Mouse (Mus musculus): ENCODE results near the gene A930002H24Rik.
"Not testable (repeated sequence)": the region's sequence is repeated elsewhere in the genome, so short reads cannot be mapped to it uniquely, and the experiment has no call there.

The A930002H24Rik gene

DNA sequence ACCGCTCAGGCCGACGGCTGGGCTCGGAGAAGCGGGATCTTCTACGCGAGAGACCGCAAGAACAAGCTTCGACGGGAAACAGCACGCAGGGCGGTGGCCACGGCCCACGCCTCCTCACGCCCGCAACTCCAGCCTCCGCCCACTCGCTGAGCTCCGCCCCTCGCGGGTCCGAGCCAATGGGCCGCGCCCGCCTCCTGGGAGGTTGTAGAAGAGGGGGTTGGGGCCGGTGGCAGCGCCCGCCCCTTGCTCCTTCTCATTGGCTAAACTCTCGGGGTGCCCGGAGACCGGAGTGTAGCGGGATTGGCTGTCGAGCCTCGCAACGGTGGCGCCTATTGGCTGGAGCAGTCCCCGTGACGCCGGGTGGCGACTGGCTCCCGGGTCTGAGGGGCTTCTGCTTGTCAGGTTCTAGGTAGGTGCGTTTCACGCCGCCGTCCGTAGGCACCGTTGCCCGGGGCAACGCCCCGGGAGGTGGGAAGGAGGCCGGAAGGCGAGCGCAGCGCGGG lies at the start of gene A930002H24Rik:
Gene A930002H24Rik (minus strand): TSS at position 145 of the 503 bp plus-strand sequence.
- DNase-seq = peak; percentile 99 to 100

DNA sequence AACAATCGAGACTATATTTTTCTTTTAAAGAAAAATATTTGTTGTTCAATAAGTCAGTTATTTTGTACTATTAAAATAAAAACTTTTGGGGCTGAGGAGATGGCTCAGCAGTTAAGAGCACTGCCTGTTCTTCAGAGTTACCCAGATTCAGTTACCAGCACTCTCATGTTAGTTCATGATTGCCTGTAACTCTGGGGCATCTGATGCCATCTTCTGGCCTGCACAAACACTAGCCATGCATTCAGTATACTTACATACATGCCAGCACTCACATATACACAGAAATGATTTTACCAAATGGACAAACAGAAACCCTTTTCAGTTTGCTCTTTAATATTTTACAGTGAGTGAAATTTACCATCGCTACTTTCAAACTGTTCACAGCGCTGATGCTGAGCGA lies 45.7 kb upstream of the A930002H24Rik start:
- no peak for DNase-seq

DNA sequence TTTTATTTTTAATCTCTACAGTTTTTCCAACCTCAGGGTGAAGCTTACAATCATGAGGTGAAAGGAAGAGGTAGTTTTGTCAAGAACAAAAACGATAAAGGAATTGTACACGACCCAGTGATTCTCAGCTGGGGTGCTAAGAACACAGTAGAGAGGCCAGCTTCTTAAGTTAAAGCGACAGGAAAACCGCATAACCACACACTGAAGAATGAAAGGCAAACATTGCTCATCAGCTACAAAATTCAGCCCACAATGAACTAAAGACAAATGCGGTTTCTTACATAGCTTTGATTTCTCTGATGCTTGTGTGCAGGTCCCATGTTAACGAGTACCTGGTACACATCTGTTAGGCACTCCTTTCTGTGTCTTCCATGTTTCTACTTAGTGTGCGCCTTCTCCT lies 33.5 kb upstream of the A930002H24Rik start:
- DNase-seq = no peak

- DNase-seq = no peak
Measured at GRCm38 (mm10) chr17:63895829-63896228, 32.2 kb upstream of the A930002H24Rik start.

DNA sequence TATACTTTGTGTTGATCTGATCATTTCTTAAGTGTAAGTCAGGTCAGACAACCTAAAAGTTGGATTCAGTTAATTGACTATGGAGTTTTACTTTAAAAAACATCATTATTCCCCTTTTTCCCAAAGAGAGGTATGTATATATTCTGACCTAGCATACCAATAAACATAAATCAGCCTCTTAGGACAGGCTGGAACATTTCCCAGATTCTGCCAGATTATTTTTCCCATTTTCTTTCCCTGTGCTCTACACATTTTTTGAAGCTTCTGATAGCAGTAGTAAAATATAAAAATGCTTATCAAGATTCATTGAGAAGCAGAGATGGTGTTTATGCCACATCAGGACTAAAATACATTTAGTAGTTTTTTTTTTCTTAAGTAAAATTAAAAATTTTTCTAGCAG lies 27.0 kb upstream of the A930002H24Rik start:
- no peak for DNase-seq

DNA sequence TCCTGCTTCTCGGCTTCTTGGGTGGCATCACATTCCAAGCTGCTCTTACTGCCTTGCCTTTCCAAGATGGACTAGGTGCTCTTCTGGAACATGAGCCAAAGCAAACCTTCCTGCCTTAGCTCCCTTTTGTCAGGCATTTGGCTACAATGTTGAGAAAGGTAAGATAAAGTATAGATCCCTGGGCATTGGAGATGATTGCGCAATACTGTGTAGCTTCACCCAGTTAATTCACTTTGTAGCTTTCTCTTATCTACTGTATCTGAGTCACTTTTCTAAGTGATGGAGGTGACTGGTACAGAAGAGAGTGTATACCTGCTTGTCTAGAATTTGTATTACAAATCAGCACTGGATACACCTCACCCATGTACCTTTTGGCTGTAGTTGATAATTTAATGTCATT lies 23.4 kb upstream of the A930002H24Rik start:
- DNase-seq = no peak

GRCm38 (mm10) chr17:63880009-63880408 lies 16.4 kb upstream of the A930002H24Rik start:
- DNase-seq = no peak

- no peak for DNase-seq
Measured at GRCm38 (mm10) chr17:63878889-63879288, 15.3 kb upstream of the A930002H24Rik start.

DNA sequence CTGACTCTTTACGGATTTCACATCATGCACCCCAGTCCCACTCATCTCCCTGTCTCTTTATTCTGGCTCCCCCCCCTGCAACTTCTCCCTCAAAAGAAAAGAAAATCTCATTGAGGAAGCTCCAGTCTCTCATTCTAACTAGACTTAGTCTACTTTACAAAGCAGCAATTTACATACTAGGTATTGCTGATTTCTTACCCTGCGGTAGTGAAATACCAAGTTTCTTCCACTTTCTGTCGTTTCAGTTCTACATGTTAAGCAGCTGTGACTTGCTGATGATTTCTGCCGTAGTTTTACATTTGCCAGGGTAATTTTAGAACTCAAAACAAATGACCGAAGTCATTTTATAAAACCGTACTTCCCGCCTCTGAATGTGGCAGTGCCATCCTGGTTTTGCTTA lies 8.2 kb upstream of the A930002H24Rik start:
- no peak for DNase-seq

- peak; percentile 59 to 77 for DNase-seq
Measured at GRCm38 (mm10) chr17:63864171-63864571, 580 bp upstream of the A930002H24Rik start.

DNA sequence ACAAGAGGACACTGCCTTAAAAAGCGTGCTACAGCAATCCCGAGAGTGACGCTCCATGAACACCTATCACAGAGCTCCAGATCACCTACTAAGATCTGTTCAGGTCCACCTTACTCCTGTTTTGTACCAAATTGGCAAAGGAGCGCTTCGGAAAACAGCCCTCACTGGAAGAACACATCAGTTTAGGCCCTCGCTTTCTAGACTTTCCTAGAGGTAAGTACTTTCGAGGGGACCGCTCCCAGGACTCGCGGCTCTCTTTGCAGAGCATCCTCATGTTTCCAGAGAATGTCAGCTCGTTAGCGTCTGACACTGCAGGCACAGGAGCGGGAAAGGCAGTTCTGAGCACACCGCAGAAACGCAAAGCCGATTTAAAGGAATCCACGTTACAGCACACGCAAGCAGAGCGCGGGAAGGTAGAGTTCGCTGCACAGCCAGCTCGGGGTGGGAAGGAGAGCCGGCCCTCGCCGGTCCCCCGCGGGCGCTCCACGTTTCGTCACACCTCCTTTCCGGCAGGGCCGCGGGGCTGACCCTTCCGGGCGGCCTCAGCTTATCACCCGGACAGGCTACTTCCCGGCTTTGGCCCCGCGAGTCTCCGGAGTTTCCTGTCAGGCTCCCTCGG lies 470 bp downstream of the A930002H24Rik start, which contains the start of gene Fer:
Gene Fer (plus strand): TSS at position 51 of the 619 bp plus-strand sequence.
- no peak for DNase-seq

- DNase-seq = no peak
Measured at GRCm38 (mm10) chr17:63862399-63862798, 1.2 kb downstream of the A930002H24Rik start.

DNA sequence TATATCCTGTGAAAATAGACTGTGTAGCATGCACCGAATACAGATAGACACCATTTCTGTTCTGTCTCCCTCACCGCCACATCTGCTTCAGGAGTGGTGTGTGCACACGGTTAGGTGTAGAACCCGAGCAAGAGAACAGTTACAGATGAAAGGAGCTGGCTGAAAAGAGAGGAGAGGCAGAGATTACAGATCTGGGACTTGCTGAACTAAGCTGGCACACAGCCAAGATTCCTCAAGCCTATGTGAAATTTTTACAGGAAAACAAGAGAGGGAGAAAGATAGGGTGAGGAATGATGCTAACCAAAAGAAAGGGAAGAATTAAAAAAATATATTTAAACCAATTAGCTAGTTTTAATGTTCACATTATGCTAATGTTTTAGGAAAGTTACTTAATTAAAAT lies 2.6 kb downstream of the A930002H24Rik start:
- DNase-seq = no peak

DNA sequence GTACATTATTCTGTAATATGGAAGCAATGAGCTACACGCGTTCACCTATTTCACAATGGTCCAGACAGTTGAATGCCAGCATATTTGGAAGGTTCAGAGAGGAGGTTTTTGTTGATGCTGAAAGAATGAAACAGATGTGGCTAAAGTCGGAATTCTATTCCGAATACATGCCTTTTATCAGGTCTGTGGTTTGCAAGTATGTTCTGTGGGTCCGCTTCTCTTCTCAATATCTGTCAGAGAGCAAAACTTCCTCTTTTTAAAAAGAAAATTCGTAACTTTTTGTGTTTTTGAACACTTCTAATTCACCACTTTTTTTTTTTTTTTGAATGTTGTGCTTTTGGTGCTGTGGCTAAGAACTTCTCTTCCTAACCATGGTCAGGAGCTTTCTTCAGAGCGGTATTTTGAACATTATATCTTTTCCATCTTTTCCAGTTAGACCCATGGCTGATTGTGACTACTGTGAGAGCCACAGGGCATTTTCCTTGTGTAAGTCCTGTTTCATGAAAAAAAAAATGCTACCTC lies 6.5 kb downstream of the A930002H24Rik start:
- DNase-seq = no peak

GRCm38 (mm10) chr17:63850016-63850415 lies 13.6 kb downstream of the A930002H24Rik start:
- DNase-seq = no peak

GRCm38 (mm10) chr17:63849566-63849965 lies 14.0 kb downstream of the A930002H24Rik start:
- DNase-seq = peak; percentile 83 to 90

DNA sequence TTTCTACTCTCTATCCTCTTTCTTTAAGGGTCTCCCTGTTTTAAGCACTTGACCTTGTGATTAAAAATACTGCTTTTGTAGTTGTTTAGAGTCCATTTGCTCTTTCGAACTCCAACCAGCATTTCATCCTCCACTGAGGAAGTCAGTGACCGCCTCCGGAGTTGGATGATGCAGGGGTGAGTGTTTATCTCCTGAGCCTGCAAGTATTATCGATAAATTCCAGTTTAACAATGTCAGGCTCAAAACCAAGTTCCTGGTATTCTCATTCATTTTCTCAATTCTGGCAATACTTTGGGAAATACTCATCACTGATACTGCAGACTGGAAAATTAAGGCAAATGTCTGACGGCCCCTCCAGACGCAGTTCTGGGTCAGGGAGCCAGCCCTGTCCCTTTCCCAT lies 14.4 kb downstream of the A930002H24Rik start:
- DNase-seq = peak in 1 of 2 experiments; percentile 13

DNA sequence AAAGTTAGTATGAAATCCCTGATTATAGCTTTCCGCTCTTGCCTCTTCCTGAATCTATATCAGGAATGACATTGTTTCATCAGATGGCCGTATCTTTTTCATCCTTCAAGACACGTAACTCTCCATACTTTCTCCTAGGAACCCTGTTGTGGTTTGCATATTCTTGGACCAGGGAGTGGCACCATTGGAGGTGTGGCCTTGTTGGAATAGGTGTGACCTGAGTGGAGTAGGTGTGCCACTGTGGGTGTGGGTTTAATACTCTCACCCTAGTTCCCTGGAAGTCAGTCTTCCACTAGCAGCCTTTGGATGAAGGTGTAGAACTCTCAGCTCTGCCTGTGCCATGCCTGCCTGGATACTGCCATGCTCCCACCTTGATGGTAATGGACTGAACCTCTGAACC lies 17.8 kb downstream of the A930002H24Rik start:
- not testable (repeated sequence) for DNase-seq

DNA sequence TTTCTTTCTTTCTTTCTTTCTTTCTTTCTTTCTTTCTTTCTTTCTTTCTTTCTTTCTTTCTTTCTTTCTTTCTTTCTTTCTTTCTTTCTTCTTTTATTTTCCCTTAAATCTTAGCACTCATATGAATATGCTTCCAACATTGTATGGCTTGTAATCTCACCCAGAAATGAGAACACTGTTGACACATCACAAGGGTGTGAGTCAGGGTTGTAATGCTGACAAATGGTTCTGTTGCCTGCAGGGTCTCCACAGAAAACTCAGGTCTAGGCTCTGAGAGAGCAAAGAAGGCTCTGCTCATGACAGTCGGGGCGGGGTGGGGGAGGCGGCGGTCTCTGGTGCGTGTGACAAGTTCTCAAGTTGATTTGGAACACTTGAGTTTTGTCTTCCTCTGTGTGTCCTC lies 18.7 kb downstream of the A930002H24Rik start:
- DNase-seq = no peak

DNA sequence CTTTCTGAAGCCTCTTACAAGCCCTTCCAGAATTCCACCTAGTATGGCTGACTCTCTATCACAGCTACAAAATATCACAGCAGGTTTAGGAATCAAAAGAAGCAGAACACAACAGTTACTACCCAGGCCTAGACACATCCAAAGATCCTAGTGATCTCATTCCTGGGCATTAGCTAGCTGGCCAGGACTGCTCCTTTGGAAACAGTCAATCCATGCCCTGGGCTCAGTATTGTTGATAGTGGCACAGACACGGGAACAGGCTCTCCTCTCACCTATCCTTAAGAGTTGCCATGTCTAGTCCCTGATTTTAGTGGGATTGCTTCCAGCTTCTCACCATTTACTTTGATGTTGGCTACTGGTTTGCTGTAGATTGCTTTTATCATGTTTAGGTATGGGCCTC lies 21.4 kb downstream of the A930002H24Rik start:
- no peak for DNase-seq

- DNase-seq = no peak
Measured at GRCm38 (mm10) chr17:63839636-63840269, 23.8 kb downstream of the A930002H24Rik start.

GRCm38 (mm10) chr17:63838144-63838543 lies 25.4 kb downstream of the A930002H24Rik start:
- no peak for DNase-seq

DNA sequence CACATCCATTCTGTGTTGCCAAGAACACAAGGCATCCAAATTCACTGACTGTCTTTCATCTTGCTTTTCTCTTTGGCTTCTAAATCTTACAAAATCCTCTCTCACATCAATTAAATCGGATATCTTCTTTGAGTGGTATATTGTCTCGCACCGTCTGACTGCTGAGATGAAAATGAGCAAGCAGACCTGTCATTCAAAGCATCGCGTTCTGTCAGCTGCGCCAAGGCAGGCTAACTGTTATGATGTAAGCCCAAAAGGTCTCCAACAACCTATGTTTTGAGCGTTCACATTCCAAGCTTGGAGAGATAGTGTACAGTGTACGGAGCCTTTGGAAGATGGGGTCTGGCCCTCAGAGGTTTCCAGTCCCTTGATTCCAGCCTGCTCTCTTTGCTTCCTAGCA lies 26.9 kb downstream of the A930002H24Rik start:
- DNase-seq = no peak

- DNase-seq = no peak
Measured at GRCm38 (mm10) chr17:63836223-63836622, 27.4 kb downstream of the A930002H24Rik start.

Data from cerebellum, adult 18-20 months (tissue).